Comparison of ENCODE assay signal across 13 mouse cellular contexts in genomic region chr17:56463500-56463899, GRCm38 (mm10). TPM values are rescaled to one million over a fixed set of nuclear protein-coding genes. Genes with fewer than 3 reads are reported as not detected.
A peak's percentile ranks its signal among the peaks of the same experiment; 100 is the strongest.
DNase-seq lines count a peak whose midpoint lies in the region; ATAC-seq lines count a peak whose summit lies in the region.
"Had no signal": no experiment of that assay in that cellular context is flagged by ENCODE, and none has a peak within 500 bp of the region (broad histone marks: within the 10 kb centered on the region; RNA-seq: fewer than 3 reads in every experiment).

No protein-coding gene starts in this region.

- no peak for DNase-seq in hindbrain, embryonic 10.5 days (ENCODE audit: low spot score)
- DNase-seq in hindbrain, embryonic 14.5 days (ENCODE audit: low spot score), result no peak
- no peak for DNase-seq in ovary, postnatal 10 days (ENCODE audit: low spot score)
- no peak for DNase-seq in adrenal gland, adult 8-10 months
- DNase-seq: thymus, adult 2 months had no signal

- no peak for ATAC-seq in hindbrain, embryonic 16.5 days
- no peak for ATAC-seq in embryonic facial prominence, embryonic 13.5 days (ENCODE audit: insufficient number of reproducible peaks, insufficient read depth, low FRiP score, low TSS enrichment, low read depth)
- ATAC-seq in hindbrain, embryonic 14.5 days (ENCODE audit: low FRiP score), result no peak
- ATAC-seq in midbrain, embryonic 13.5 days, result no peak
- ATAC-seq in megakaryocyte-erythroid progenitor cell, adult 5-6 weeks (replicated peaks; ENCODE audit: low FRiP score, low TSS enrichment, poor library complexity, severe bottlenecking), result no peak

- H3K9me3 ChIP-seq in hindbrain, embryonic 10.5 days, result peaks cover 1% of the 10 kb centered on the region; the same call in 1 of the 2 replicates
- H3K9me3 ChIP-seq in hindbrain, embryonic 16.5 days (ENCODE audit: control insufficient read depth, low read length), result no peaks in the 10 kb centered on the region
- H3K9me3 ChIP-seq in embryonic facial prominence, embryonic 13.5 days, result no peaks in the 10 kb centered on the region; the same call in 1 of the 2 replicates
- H3K9me3 ChIP-seq in hindbrain, embryonic 14.5 days (ENCODE audit: control insufficient read depth, low read length), result no peaks in the 10 kb centered on the region
- H3K9me3 ChIP-seq in midbrain, embryonic 13.5 days, result no peaks in the 10 kb centered on the region

- H3K4me1 ChIP-seq in hindbrain, embryonic 10.5 days (replicated peaks), result peaks cover 82% of the 10 kb centered on the region
- peaks cover 65% of the 10 kb centered on the region for H3K4me1 ChIP-seq in hindbrain, embryonic 16.5 days (ENCODE audit: control insufficient read depth, insufficient read depth, low read depth, low read length)
- H3K4me1 ChIP-seq in embryonic facial prominence, embryonic 13.5 days, result peaks cover 86% of the 10 kb centered on the region
- peaks cover 57% of the 10 kb centered on the region for H3K4me1 ChIP-seq in hindbrain, embryonic 14.5 days (replicated peaks; ENCODE audit: control insufficient read depth, insufficient read depth, low read length)
- peaks cover 99% of the 10 kb centered on the region for H3K4me1 ChIP-seq in midbrain, embryonic 13.5 days (replicated peaks)

- H3K9ac ChIP-seq in hindbrain, embryonic 16.5 days (ENCODE audit: low read depth, low read length), result no peak overlapping the region
- peak overlapping the region; percentile 59 for H3K9ac ChIP-seq in embryonic facial prominence, embryonic 13.5 days
- peak overlapping the region; percentile 45; the same call in 1 of the 2 replicates for H3K9ac ChIP-seq in hindbrain, embryonic 14.5 days
- H3K9ac ChIP-seq in midbrain, embryonic 13.5 days (replicated peaks), result peak overlapping the region; percentile 71; the same call in 1 of the 2 replicates

- peaks cover 21% of the 10 kb centered on the region for H3K36me3 ChIP-seq in hindbrain, embryonic 10.5 days
- H3K36me3 ChIP-seq in hindbrain, embryonic 16.5 days (ENCODE audit: control insufficient read depth, insufficient read depth, low read length), result 0 out of 2 replicates have a peak, but pooled peaks cover 2% of the 10 kb centered on the region
- peaks cover 6% of the 10 kb centered on the region; the same call in 1 of the 2 replicates for H3K36me3 ChIP-seq in embryonic facial prominence, embryonic 13.5 days
- no peaks in the 10 kb centered on the region for H3K36me3 ChIP-seq in hindbrain, embryonic 14.5 days (replicated peaks; ENCODE audit: control insufficient read depth, insufficient read depth)
- peaks cover 5% of the 10 kb centered on the region for H3K36me3 ChIP-seq in midbrain, embryonic 13.5 days

- H3K4me2 ChIP-seq in hindbrain, embryonic 16.5 days (ENCODE audit: low read length), result no peak overlapping the region
- peak overlapping the region; percentile 82 for H3K4me2 ChIP-seq in embryonic facial prominence, embryonic 13.5 days
- H3K4me2 ChIP-seq in hindbrain, embryonic 14.5 days (replicated peaks), result peak overlapping the region; percentile 58; the same call in 1 of the 2 replicates
- peak overlapping the region; percentile 91 for H3K4me2 ChIP-seq in midbrain, embryonic 13.5 days (replicated peaks)

- peak overlapping the region; percentile 94; the same call in 1 of the 2 replicates for H3K27ac ChIP-seq in hindbrain, embryonic 10.5 days
- no peak overlapping the region for H3K27ac ChIP-seq in hindbrain, embryonic 16.5 days (ENCODE audit: low read depth, low read length)
- peak overlapping the region; percentile 97 for H3K27ac ChIP-seq in embryonic facial prominence, embryonic 13.5 days
- H3K27ac ChIP-seq in hindbrain, embryonic 14.5 days, result no peak overlapping the region
- peak overlapping the region; percentile 93 for H3K27ac ChIP-seq in midbrain, embryonic 13.5 days

- 30% methylated on average over 1 of the region's 1 CpGs for WGBS in hindbrain, embryonic 10.5 days
- 42% methylated on average over 1 of the region's 1 CpGs for WGBS in hindbrain, embryonic 16.5 days
- 32% methylated on average over 1 of the region's 1 CpGs for WGBS in embryonic facial prominence, embryonic 13.5 days
- 50% methylated on average over 1 of the region's 1 CpGs for WGBS in hindbrain, embryonic 14.5 days
- WGBS in midbrain, embryonic 13.5 days, result 57% methylated on average over 1 of the region's 1 CpGs

- H3K4me3 ChIP-seq in hindbrain, embryonic 10.5 days, result peak overlapping the region; percentile 72
- H3K4me3 ChIP-seq in hindbrain, embryonic 16.5 days (ENCODE audit: low read length), result no peak overlapping the region
- peak overlapping the region; percentile 74; the same call in 1 of the 2 replicates for H3K4me3 ChIP-seq in embryonic facial prominence, embryonic 13.5 days
- H3K4me3 ChIP-seq in hindbrain, embryonic 14.5 days (replicated peaks; ENCODE audit: low read length), result no peak overlapping the region; the same call in 1 of the 2 replicates
- H3K4me3 ChIP-seq in midbrain, embryonic 13.5 days (replicated peaks), result no peak overlapping the region

- no peaks in the 10 kb centered on the region for H3K27me3 ChIP-seq in hindbrain, embryonic 10.5 days (ENCODE audit: insufficient read depth, poor library complexity, severe bottlenecking)
- H3K27me3 ChIP-seq in hindbrain, embryonic 16.5 days (replicated peaks; ENCODE audit: control insufficient read depth, insufficient read depth, low read length), result no peaks in the 10 kb centered on the region
- H3K27me3 ChIP-seq in embryonic facial prominence, embryonic 13.5 days, result no peaks in the 10 kb centered on the region
- no peaks in the 10 kb centered on the region for H3K27me3 ChIP-seq in hindbrain, embryonic 14.5 days (ENCODE audit: control insufficient read depth, insufficient read depth, low read length)
- H3K27me3 ChIP-seq in midbrain, embryonic 13.5 days, result no peaks in the 10 kb centered on the region

RNA-seq across cellular contexts. Expression of gene Ptprs, which starts 12.8 kb away (rescaled TPM):
- polyA plus RNA-seq in hindbrain, embryonic 10.5 days (2016; fragmentation: Nextera tagmentation; extraction: Ambion mirVana), result 109 and 172 TPM in 2 replicates
- 229 and 264 TPM in 2 replicates for polyA plus RNA-seq in hindbrain, embryonic 16.5 days (2015; fragmentation: Nextera tagmentation; extraction: Ambion mirVana)
- polyA plus RNA-seq in embryonic facial prominence, embryonic 13.5 days (2015; fragmentation: Nextera tagmentation; extraction: Ambion mirVana), result 120 and 121 TPM in 2 replicates
- polyA plus RNA-seq in hindbrain, embryonic 14.5 days (2014; fragmentation: Nextera tagmentation; extraction: Ambion mirVana), result 272 and 276 TPM in 2 replicates
- 278 and 317 TPM in 2 replicates for polyA plus RNA-seq in midbrain, embryonic 13.5 days (2015; fragmentation: Nextera tagmentation; extraction: Ambion mirVana)
- 55.7 and 65.0 TPM in 2 replicates for total RNA-seq in megakaryocyte-erythroid progenitor cell, adult 5-6 weeks (2014; fragmentation: Nextera tagmentation)
- 36.6 and 48.3 TPM in 2 replicates for total RNA-seq in megakaryocyte-erythroid progenitor cell, adult 5-6 weeks (2017)
- 100 to 1,000 TPM; 253 to 392 (median 313) TPM for total RNA-seq in adrenal gland, adult 8-10 months (2022)

RNA-seq across cellular contexts. Expression of gene Znrf4, which starts 48.7 kb away (rescaled TPM):
- polyA plus RNA-seq in hindbrain, embryonic 10.5 days (2016; fragmentation: Nextera tagmentation; extraction: Ambion mirVana), result not detected in 2 replicates
- not detected in 2 replicates for polyA plus RNA-seq in hindbrain, embryonic 16.5 days (2015; fragmentation: Nextera tagmentation; extraction: Ambion mirVana)
- not detected in 2 replicates for polyA plus RNA-seq in embryonic facial prominence, embryonic 13.5 days (2015; fragmentation: Nextera tagmentation; extraction: Ambion mirVana)
- polyA plus RNA-seq in hindbrain, embryonic 14.5 days (2014; fragmentation: Nextera tagmentation; extraction: Ambion mirVana), result not detected in 2 replicates
- 0.17 TPM in 1 of 2 replicates, not detected in the other for polyA plus RNA-seq in midbrain, embryonic 13.5 days (2015; fragmentation: Nextera tagmentation; extraction: Ambion mirVana)
- not detected in 2 replicates for total RNA-seq in megakaryocyte-erythroid progenitor cell, adult 5-6 weeks (2014; fragmentation: Nextera tagmentation)
- total RNA-seq in megakaryocyte-erythroid progenitor cell, adult 5-6 weeks (2017), result not detected in 2 replicates
- total RNA-seq in adrenal gland, adult 8-10 months (2022), result not detected
- total RNA-seq: layer of hippocampus, adult 18-20 months; neutrophil, adult 5-6 weeks had no signal
- polyA plus RNA-seq: brain, embryonic 14.5 days; erythroblast, embryonic 14.5 days had no signal

Comparison
In these comparisons a context has a peak if more than half of its experiments do, and no peak if none do; other contexts are left out.
1. H3K27ac ChIP-seq: peak in hindbrain, embryonic 10.5 days (single experiment), embryonic facial prominence, embryonic 13.5 days (single experiment) and midbrain, embryonic 13.5 days (single experiment); none in hindbrain, embryonic 16.5 days (single experiment) and hindbrain, embryonic 14.5 days (single experiment).
2. H3K4me3 ChIP-seq: peak in hindbrain, embryonic 10.5 days (single experiment) and embryonic facial prominence, embryonic 13.5 days (single experiment); none in hindbrain, embryonic 16.5 days (single experiment), hindbrain, embryonic 14.5 days (single experiment) and midbrain, embryonic 13.5 days (single experiment).